Mouse (Mus musculus): ENCODE measurements around the gene Prkcg.

Gene Prkcg

DNA sequence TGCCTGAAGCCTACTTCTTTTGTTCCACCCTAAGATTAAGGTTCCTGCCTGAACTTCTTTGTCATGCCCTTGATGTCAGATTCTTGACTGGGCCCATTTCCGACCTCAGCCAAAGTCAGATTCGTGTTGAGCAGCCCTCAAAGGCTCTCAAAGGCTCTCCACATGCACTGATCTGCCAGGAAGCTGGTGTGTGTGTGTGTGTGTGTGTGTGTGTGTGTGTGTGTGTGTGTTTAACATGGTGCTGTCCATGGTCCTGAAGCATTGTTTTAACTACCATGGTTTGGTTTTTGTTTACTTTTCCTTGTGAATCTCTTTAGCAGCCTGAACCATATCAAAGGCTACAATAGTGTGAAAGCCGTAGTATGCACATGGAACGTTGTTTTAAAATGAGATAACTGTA is 39.0 kb downstream of the Prkcg start:
- peak in 1 of 2 experiments; percentile 24 for DNase-seq

DNA sequence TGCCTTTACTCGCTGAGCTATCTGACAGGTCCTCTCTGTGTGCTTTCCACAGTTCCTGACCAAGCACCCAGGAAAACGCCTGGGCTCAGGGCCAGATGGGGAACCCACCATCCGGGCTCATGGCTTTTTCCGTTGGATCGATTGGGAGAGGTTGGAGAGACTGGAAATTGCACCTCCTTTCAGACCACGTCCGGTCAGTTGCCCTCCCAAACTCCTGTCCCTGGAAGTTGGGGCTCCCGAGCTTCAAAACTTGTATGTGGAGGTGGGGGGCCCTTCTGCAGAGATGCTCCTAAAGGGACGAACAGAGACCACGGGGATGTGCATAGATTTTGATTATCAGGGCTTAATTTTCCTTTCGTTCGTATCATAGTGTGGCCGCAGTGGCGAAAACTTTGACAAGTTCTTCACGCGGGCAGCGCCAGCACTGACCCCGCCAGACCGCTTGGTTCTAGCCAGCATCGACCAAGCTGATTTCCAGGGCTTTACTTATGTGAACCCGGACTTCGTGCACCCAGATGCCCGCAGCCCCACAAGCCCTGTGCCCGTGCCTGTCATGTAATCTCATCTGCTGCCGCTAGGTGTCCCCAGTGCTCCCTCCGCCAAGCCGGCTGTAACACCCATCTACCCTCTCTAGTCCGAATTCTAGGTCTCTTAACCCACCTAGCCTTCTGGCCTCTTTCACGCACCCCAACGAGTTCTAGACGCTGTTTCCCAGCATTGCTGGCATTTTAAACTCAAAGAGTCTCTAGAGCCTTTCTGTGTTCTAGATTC is 41.0 kb downstream of the Prkcg start:
- peak; percentile 83 to 85 for DNase-seq

DNA sequence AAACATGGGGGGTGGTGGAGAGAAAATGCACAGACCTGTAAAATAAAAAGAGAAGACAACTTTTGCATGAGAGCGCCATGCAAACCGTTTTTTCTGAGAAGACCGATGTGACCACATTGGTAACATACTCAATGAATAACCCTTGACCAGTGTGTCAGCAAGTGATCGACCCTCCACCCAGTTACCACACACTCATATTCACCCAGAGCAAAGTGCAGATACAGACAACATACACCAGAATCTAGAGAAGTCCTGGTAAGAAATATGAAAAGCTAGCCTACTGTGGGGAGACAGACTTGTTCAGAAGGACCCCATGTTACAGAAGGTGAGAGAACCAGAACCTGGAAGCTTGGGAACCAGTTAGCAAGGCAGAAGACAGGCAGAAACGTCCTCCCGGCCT is 42.2 kb downstream of the Prkcg start:
- no peak for DNase-seq

DNA sequence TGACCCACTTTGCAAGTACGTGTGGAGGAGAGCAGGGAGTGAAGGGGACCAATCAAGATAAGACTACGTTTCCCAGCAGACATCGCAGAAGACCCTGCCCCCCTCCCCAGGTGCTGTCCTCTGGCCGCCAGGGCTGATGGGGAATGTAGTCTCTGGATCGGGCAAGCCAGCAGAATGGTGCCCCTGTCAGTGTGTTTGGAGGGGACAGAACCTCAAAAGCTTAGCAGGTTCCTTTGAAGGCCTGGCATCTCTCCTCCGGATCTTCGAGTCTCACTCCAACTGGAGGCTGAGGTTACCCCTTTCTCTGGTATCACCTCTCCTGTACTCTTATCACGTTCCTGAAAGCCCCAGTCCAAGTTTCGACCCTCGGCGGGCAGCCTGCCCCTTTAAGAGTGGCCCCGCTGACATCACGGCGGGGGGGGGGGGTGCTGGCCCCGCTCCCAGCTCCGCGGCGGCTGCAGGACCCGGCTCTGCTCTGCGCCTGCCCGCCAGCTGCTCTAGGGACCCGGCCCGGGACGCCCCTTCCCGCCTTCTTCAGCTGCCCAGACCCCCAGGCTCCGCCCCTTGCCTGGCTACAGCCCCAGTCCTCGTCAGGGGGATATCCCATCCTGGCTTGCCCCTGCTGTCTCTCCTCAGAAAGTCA is 42.7 kb downstream of the Prkcg start:
- peak; percentile 82 to 86 for DNase-seq

DNA sequence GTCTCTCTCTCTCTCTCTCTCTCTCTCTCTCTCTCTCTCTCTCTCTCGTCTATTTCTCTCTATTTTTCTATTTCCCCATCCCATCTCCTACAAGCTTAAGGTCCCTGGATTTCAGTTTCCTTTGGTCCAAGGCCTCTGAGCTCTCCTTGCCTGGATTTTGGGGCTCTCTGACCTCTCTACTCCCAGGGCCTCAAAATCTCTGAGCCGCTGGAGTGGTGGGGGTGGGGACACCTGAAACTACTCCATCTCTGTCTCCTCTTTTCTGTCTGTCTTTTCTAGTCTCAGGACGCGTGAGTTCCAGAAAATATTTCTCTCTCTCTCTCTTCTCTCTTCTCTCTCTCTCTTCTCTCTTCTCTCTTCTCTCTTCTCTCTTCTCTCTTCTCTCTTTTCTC is 43.2 kb downstream of the Prkcg start:
- no peak for DNase-seq

DNA sequence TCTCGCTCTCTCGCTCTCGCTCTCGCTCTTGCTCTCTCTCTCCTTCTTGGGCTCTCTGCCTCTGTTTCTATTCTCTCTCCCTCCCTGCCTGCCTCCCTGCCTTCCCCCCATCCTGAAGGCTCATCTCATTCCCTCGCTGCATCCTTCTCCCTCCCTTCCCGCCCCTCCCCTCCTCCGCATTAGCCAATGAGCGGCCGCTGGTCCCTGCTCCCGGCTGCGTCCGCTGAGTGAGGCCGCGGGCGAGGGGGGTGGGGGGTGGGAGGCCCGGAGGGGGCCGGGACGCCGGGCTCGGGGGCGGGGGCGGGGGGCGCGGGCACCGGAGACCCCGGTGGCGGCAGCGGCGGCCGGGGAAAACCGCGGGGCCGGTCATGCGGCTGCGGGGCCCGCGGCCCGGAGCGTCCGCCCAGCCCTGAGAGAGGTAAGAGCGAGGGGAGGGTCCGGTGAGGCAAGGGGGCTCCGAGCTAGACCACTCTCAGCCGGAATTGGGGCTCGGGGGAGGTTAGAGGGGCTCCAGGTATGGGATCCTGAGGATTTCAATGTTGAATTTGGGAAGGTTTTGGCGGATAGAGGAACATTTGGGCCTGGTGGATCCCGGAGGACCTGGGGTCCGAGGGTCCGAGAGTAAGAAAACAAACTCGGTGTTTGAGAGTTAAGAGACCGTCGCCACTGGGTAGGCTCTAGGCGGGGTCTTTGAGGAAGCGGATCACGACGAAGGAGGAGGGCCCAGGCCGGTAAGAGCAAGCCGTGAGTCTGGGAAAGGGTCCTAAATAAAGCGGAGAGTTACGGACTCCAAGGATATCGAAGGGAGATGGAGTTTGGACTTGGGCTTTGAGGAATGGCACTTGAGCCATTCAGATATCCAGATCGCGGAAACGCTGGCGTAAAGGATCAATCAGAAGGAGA is 43.9 kb downstream of the Prkcg start, which contains the start of gene Cacng7:
Gene Cacng7, plus strand, starts transcription at position 337 of the 903 bp plus-strand sequence.
- peak; percentile 54 to 64 for DNase-seq

DNA sequence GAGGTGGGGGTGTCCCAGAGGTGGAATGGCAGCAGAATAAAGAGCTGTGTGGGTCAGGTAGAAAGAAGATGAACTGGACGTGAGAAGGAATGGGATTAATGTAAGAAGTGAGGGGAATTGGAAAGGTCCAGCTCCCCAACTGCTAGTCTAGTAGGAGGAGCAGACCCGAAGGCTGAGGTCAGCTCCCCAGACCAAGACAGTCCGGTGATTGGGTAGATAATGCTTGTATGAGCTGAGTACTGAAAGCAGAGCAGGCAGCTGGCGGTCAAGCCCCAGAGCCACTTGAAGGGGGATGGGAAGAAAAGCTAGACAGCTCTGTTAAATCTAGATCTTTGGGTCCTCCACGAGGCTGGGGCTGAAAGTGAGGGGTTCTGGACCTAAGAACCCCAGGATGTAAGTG is 44.6 kb downstream of the Prkcg start:
- peak in 1 of 2 experiments; percentile 11 for DNase-seq

DNA sequence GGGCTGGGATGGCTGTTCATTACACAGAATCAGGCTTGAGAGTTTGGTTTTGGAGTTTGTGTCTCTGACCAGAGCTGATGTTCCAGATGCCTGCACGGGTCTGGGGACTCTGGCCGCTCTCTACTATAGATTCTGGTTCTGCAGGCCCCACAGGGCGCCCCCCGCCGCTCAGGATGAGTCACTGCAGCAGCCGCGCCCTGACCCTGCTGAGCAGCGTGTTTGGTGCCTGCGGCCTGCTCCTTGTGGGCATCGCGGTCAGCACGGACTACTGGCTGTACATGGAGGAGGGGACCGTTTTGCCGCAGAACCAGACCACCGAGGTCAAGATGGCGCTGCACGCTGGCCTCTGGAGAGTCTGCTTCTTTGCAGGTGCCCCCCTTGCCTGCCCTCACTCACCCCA is 47.4 kb downstream of the Prkcg start:
- DNase-seq, result no peak

DNA sequence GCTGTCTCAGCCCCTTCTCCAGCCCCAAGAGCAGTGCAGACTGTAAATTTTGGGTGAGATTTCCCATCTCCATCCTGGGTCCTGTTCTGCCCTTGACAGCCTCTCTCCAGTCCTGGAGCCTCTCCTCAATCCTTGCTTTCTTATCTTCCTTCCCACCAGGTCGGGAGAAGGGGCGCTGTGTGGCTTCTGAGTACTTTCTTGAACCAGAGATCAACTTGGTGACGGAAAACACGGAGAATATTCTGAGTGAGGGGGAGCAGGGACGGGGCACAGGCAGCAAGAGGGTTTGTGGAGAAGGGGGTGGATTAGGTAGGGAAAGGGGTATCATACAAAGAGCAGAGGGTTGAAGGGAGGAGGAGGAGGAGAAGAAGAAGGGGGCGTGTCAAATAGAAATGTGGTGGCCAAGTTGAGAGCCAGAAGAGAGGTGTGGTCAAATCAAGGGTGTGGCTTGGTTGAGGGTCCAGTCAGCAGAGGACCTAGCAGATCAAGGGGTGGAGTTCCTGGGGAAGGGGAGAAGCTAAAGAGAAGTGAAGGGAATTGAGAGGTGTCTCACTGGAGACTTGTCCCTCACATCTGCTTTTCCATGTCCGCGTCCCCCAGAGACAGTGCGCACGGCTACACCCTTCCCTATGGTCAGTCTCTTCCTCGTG is 49.4 kb downstream of the Prkcg start:
- DNase-seq, result no peak

DNA sequence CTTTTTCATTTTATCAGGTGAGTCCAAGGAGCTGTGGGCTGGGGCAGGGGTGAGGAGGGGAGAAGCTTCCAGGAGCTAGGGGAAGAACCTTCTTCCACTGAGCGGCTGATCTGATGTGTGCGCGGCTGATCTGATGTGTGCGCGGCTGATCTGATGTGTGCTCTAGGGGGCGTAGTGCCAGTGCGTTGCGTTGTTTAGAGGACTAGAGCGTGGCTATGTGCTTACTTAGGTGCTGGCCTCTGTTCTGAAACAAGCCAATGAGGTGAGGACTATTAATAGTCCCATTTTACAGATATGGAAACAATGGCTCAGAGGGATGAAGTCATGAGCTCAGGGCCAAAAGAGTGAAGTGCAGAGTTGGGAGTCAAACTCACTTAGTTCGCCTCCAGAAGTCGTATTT is 50.0 kb downstream of the Prkcg start:
- no peak for DNase-seq

DNA sequence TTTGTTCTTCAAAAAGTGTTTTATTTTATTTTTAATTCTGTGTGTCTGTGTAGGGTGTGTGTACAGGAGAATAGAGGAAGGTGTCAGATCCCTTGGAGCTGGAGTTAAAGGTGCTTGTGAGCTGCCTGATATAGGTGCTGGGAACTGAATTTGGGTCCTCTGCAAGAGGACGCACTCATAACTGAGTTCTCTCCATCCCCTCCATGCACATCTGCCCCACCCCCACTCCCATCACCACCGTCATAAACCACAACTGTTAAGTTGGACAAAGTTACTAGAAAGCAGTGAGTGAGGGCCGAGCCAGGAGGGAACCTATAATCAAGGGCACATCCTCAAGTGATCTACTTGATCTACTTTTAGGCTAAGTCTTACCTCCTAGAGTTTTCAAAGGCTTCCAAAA is 54.9 kb downstream of the Prkcg start:
- no peak for DNase-seq

DNA sequence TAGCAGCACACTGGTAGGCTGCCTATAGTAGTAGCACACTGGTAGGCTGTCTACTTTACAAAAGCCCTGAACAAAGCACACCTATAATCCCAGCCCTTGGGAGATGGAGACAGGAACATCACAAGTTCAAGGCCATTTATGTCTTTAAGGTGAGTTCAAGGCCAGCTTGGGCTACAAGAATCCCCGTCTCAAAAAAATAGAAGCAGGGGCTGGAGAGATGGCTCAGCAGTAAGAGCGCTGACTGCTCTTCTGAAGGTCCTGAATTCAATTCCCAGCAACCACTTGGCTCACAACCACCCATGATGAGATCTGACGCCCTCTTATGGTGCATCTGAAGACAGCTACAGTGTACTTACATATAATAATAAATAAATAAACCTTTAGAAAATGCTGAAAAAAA is 56.3 kb downstream of the Prkcg start:
- DNase-seq, result no peak

DNA sequence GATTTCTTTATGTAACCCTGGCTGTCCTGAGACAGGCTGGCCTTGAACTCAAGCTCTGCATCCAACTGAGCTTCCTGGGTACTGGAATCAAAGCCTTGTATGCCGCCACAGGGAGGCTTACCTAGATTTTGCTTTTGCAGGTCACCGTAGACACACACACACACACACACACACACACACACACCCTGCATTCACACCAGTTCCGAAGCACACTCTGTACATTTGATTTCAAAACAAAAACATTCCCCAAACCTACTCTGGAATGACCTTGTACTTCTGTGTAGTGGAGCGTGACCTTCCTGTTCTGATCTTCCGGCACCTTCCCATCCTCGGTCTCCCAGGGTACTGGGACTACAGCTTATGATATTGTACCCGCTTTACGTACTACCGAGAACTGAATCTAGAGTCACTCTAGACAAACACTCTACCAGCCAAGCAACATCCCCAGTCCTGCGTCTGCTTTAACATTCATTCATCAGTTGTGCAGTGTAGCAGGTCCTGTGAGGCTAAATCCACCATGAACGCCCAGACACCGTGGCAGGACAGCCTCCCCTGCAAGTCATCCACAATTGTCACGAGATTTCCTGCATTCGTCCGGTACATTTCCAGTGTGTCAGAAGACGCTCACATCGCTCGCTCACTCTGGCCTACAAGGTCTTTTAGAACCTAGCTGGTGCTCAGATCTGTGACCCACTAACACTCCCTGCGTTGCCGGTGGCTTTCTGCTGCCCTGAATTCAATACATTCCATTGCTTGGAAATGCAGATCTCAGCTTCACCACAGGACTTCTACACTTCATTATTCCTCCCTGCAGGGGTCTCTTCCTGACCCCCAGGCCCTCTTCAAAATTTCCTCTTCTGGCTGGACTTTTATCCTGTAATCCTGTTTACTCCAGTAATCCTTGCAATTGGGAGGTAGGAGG is 58.6 kb downstream of the Prkcg start:
- peak in 1 of 2 experiments; percentile 10 for DNase-seq

DNA sequence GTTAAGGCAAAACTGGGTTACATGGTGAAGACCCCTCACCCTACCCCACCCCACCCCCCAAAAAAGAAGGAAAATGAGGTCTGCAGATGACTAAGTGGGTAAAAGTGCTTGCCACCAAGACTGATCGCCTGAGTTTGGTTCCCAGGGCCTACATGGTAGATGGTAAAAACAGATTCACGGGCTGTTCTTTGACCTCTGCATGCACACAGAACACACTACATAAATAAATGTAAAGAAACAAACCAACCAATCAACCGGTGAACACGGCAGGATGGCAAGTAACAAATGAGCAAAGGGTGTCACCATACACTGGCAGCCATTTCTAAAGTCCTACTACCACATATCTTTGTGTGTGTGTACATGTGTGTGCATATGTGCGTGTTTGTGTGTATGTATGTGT is 59.3 kb downstream of the Prkcg start:
- DNase-seq, result no peak

DNA sequence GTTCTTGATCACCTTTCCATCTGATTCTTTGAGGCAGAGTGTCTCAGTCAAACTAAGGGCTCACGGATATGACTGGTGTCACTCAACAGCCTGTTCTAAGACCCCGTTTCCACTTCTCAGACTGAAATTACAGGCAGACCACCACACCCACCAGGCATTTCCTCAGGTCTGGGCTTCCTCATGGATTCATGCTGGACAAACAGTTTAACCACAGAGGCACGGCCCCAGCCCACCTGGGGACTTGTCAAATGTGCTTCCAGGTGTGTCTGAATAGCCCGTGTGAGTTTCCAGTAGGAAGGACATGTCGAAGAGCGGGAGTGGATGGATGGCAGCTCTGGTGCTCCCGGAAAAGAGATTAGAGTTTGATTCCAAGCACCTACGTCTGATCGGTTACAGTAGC is 60.8 kb downstream of the Prkcg start:
- no peak for DNase-seq

DNA sequence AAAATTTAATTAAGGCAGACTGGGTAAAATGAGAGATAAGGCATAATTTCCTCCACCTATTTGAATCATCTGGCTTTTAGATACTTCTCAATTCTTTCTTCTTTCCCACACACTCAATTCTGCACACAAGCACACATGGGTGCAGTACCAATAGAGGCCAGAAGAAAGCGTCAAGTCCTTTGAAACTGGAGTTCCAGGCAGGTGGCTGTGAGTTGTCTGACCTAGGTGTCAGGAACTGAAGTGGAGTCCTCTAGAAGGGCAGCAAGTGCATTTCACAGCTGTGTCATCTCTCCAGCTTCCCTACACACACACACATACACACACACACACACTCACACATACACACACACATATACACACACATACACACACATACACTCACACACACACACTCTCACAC is 62.6 kb downstream of the Prkcg start:
- no peak for DNase-seq

DNA sequence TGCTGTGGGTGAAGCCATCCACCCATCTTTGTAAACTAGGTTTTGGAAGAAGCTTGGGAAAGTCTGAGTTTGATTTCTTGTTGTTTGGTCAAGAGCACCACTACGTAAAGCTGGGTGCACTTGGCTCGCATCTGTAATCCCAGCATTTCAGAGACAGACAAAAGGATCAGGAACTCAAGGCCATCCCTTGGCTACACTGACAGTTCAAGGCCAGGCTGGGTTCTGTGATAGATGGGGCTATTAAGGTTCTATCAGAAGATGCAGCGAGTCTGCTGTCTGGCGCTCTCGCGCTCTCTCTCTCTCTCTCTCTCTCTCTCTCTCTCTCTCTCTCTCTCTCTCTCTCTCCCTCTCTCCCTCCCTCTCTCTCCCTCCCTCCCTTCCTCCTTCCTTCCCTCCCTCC is 65.9 kb downstream of the Prkcg start:
- DNase-seq, result no peak

DNA sequence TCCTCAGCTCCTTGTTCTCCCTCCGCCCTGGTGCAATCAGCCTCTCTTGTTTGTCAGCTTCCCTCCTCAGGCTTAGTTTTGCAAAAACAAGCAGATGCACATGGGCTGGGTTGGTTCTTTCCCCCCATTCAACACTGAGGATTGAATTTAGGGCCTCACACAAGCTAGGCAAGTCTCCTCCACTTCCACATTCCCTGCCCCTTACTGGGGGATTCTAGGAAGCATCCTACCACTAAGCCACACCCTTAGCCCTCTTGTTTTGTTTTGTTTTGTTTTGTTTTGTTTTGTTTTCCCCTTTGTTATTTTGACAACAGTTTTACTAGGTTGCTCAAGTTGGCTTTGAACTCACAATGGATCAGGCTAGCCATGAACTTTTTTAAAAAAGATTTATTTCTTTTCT is 71.7 kb downstream of the Prkcg start:
- DNase-seq, result no peak

DNA sequence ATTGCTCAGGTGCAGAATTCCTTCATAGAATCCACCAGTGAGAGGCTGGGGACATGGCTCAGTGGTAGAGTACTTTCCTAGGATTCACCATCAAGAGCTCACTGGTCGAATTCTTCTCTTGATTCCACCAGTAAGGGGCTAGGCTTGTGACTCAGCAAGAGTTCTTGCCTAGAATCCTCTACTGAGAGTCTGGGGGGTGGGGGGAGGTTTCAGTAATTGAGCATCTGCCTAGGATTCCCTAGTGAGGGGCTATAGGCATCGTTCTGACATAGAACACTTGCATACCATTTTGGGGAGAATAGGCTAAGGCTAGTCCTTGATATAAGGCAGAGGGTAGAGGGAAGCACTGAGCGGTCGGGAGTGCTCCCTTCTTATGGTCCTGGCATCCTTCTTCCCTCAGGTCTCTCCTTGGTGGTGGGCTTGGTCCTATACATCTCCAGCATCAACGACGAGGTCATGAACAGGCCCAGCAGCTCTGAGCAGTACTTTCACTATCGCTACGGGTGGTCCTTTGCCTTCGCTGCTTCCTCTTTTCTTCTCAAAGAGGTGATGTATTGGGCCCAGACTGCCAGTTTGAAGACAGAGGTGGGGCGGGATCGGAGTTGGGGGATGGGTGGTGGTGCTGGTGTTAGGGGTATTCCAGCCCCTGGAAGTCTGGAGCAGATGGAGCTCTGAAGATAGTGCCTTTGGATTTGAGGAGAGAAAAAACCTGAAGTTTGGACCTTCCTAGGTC is 76.7 kb downstream of the Prkcg start:
- no peak for DNase-seq

DNA sequence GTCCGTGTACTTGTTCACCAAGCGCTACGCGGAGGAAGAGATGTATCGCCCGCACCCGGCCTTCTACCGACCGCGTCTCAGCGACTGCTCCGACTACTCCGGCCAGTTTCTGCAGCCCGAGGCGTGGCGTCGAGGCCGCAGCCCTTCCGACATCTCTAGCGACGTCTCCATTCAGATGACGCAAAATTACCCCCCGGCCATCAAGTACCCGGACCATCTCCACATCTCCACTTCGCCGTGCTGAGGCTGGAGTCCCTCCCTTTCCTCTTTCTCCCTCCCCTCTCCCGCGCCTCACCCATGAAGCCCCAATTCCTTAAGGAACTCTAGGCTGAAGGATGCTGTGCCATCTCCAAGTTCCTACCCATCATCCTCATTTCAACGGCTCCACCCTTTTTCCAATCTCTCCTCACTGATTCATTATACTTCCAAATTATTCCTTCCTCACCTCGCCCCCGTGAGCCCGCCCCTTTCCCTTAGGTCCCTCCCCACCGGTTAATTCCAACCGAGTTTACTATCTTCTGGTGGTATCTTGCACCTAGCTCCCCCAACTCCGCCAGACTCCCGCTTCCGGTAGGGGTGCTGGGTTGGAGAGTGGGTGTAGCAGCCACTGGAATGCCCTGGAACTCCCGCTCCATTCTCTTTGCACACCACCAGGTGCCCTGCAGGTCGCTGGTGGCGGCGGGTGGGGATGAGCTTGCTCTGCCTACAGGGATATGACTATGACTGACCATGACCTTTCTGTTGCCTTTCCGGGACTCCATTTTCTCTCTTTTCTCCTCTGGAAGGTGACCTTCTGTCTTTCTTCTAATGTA is 77.9 kb downstream of the Prkcg start:
- DNase-seq, result peak; percentile 18 to 30

Data from kidney, postnatal 4 days (tissue).